Mouse (Mus musculus): ENCODE data around the gene Cdv3. TPM values are rescaled to one million over a fixed set of nuclear protein-coding genes. Genes with fewer than 3 reads are reported as not detected.

Gene Cdv3
- polyA plus RNA-seq (2016; fragmentation: Nextera tagmentation; extraction: Ambion mirVana) = 100 and 111 TPM in 2 replicates

GRCm38 (mm10) chr9:103365290-103366247, at the start of gene Cdv3:
Gene Cdv3, minus strand, starts transcription at chr9:103365840.
- Histone ChIP-seq H3K4me1 (peaks cover 31% of the 10 kb centered on the region), H3K9ac (replicated peaks) (peak within 1 kb of the TSS; percentile 94), H3K36me3 (peaks cover 2% of the 10 kb centered on the region), H3K27me3 (no peaks in the 10 kb centered on the region), H3K4me3 (peak within 1 kb of the TSS; percentile 89), H3K4me2 (replicated peaks) (peak within 1 kb of the TSS; percentile 72), H3K27ac (replicated peaks) (peak within 1 kb of the TSS; percentile 95), H3K9me3 (no peaks in the 10 kb centered on the region)
- WGBS = 2% methylated on average over 78 of the region's 95 CpGs
- ATAC-seq (ENCODE audit: low FRiP score, low read depth) = peak; percentile 97

GRCm38 (mm10) chr9:103413457-103413856, 47.8 kb upstream of the Cdv3 start:
- H3K27me3 ChIP-seq = no peaks in the 10 kb centered on the region
- no peak overlapping the region for H3K4me3 ChIP-seq
- H3K27ac ChIP-seq (replicated peaks) = no peak overlapping the region
- ATAC-seq (ENCODE audit: low FRiP score, low read depth) = no peak
- WGBS = 41% methylated on average over 9 of the region's 9 CpGs
- no peaks in the 10 kb centered on the region for H3K9me3 ChIP-seq
- H3K4me1 ChIP-seq = peaks cover 16% of the 10 kb centered on the region
- H3K9ac ChIP-seq (replicated peaks) = no peak overlapping the region
- H3K36me3 ChIP-seq = no peaks in the 10 kb centered on the region
- no peak overlapping the region for H3K4me2 ChIP-seq (replicated peaks)

- H3K9me3 ChIP-seq = no peaks in the 10 kb centered on the region
- ATAC-seq (ENCODE audit: low FRiP score, low read depth) = no peak
- H3K27ac ChIP-seq (replicated peaks) = no peak overlapping the region
- 88% methylated on average over 2 of the region's 2 CpGs for WGBS
- peaks cover 10% of the 10 kb centered on the region for H3K4me1 ChIP-seq
- H3K27me3 ChIP-seq = no peaks in the 10 kb centered on the region
- H3K9ac ChIP-seq (replicated peaks) = no peak overlapping the region
- H3K4me3 ChIP-seq = no peak overlapping the region
- H3K4me2 ChIP-seq (replicated peaks) = no peak overlapping the region
- no peaks in the 10 kb centered on the region for H3K36me3 ChIP-seq
These were observed 43.5 kb upstream of the Cdv3 start for GRCm38 (mm10) chr9:103409119-103409518.

GRCm38 (mm10) chr9:103408136-103408777, 42.6 kb upstream of the Cdv3 start:
- Histone ChIP-seq H3K4me1 (peaks cover 1% of the 10 kb centered on the region; the same call in 1 of the 2 replicates), H3K36me3 (no peaks in the 10 kb centered on the region), H3K4me3 (no peak overlapping the region), H3K27ac (replicated peaks) (no peak overlapping the region), H3K4me2 (replicated peaks) (no peak overlapping the region), H3K9ac (replicated peaks) (no peak overlapping the region), H3K9me3 (no peaks in the 10 kb centered on the region), H3K27me3 (no peaks in the 10 kb centered on the region)
- no peak for ATAC-seq (ENCODE audit: low FRiP score, low read depth)
- 67% methylated on average over 4 of the region's 4 CpGs for WGBS

GRCm38 (mm10) chr9:103403331-103403973, 37.8 kb upstream of the Cdv3 start:
- WGBS = 78% methylated on average over 4 of the region's 4 CpGs
- Histone ChIP-seq H3K9me3 (peaks cover 4% of the 10 kb centered on the region; the same call in 1 of the 2 replicates), H3K27me3 (no peaks in the 10 kb centered on the region), H3K9ac (replicated peaks) (no peak overlapping the region), H3K4me2 (replicated peaks) (no peak overlapping the region), H3K4me1 (no peaks in the 10 kb centered on the region; the same call in 1 of the 2 replicates), H3K36me3 (no peaks in the 10 kb centered on the region), H3K27ac (replicated peaks) (no peak overlapping the region), H3K4me3 (no peak overlapping the region)
- no peak for ATAC-seq (ENCODE audit: low FRiP score, low read depth)

DNA sequence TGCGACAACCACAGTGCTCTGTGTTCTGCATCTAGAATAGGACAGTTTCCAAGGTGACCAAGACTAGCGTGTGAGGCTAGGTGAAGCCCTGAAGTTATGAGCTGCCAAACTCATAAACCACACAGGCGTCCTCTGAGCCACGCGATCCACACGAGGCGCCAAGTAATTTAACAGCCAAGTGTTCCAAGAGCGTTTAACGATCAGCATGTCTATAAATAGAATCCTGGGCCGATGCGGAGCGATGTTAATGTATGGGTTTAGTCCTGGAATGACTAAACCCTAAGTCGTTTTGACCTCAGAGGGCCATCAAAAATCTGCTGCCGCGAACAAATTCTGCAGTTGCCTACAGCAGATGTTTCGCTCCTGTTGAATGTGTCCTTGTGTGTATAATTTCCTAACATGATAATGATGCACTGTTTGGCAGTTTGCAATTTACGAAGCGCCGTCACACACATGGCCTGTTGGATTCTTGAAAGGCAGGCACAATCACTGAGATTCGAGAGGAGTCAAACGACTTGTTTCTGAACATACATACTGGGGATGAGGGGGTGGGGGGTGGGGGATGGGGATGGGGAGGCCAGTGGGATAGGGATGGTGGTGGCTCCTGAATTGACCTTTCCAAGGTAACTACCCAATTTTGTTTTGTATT, 33.0 kb upstream of the Cdv3 start:
- peaks cover 4% of the 10 kb centered on the region; the same call in 1 of the 2 replicates for H3K9me3 ChIP-seq
- no peak overlapping the region for H3K4me3 ChIP-seq
- H3K27ac ChIP-seq (replicated peaks) = no peak overlapping the region
- no peak overlapping the region for H3K4me2 ChIP-seq (replicated peaks)
- no peak for ATAC-seq (ENCODE audit: low FRiP score, low read depth)
- no peak overlapping the region for H3K9ac ChIP-seq (replicated peaks)
- no peaks in the 10 kb centered on the region for H3K27me3 ChIP-seq
- 84% methylated on average over 21 of the region's 21 CpGs for WGBS
- H3K36me3 ChIP-seq = no peaks in the 10 kb centered on the region
- no peaks in the 10 kb centered on the region for H3K4me1 ChIP-seq

- ATAC-seq (ENCODE audit: low FRiP score, low read depth) = no peak
- no peak overlapping the region for H3K9ac ChIP-seq (replicated peaks)
- no peak overlapping the region for H3K27ac ChIP-seq (replicated peaks)
These were observed 27.6 kb upstream of the Cdv3 start for GRCm38 (mm10) chr9:103393256-103393655.

GRCm38 (mm10) chr9:103391796-103392372, 26.2 kb upstream of the Cdv3 start:
- no peak for ATAC-seq (ENCODE audit: low FRiP score, low read depth)
- Histone ChIP-seq H3K9ac (replicated peaks) (no peak overlapping the region), H3K4me1 (0 out of 2 replicates have a peak, but pooled peaks cover 4% of the 10 kb centered on the region), H3K27ac (replicated peaks) (no peak overlapping the region), H3K27me3 (no peaks in the 10 kb centered on the region), H3K4me3 (no peak overlapping the region), H3K36me3 (no peaks in the 10 kb centered on the region), H3K9me3 (no peaks in the 10 kb centered on the region), H3K4me2 (replicated peaks) (no peak overlapping the region)
- 76% methylated on average over 6 of the region's 6 CpGs for WGBS

More at GRCm38 (mm10) chr9:103393256-103393655, 27.6 kb upstream of the Cdv3 start:
- Histone ChIP-seq H3K36me3 (no peaks in the 10 kb centered on the region), H3K9me3 (no peaks in the 10 kb centered on the region), H3K27me3 (no peaks in the 10 kb centered on the region), H3K4me3 (no peak overlapping the region), H3K4me2 (replicated peaks) (no peak overlapping the region), H3K4me1 (no peaks in the 10 kb centered on the region)
- 91% methylated on average over 11 of the region's 11 CpGs for WGBS

DNA sequence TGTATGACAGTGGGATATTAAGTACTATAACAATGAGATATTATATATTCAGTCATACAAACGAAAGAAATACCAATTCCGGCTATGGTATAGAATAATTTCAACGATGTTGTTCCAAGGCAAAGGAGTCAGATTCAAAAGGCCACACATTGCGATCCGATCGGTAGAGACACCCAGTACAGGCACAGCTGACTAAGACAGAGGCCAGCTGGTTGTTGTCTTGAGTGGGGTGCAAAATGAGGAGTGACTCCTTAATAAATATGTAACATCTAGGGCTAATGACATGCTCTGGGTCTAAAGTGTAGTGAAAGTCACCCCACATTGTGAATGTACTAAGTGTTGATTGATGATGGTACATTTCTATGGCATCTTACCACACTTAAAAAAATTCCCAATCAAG, 23.6 kb upstream of the Cdv3 start:
- WGBS = 94% methylated on average over 6 of the region's 6 CpGs
- no peak for ATAC-seq (ENCODE audit: low FRiP score, low read depth)
- Histone ChIP-seq H3K27ac (replicated peaks) (no peak overlapping the region), H3K4me3 (no peak overlapping the region), H3K9ac (replicated peaks) (no peak overlapping the region), H3K36me3 (no peaks in the 10 kb centered on the region), H3K4me2 (replicated peaks) (no peak overlapping the region), H3K9me3 (no peaks in the 10 kb centered on the region), H3K27me3 (no peaks in the 10 kb centered on the region), H3K4me1 (peaks cover 8% of the 10 kb centered on the region; the same call in 1 of the 2 replicates)

DNA sequence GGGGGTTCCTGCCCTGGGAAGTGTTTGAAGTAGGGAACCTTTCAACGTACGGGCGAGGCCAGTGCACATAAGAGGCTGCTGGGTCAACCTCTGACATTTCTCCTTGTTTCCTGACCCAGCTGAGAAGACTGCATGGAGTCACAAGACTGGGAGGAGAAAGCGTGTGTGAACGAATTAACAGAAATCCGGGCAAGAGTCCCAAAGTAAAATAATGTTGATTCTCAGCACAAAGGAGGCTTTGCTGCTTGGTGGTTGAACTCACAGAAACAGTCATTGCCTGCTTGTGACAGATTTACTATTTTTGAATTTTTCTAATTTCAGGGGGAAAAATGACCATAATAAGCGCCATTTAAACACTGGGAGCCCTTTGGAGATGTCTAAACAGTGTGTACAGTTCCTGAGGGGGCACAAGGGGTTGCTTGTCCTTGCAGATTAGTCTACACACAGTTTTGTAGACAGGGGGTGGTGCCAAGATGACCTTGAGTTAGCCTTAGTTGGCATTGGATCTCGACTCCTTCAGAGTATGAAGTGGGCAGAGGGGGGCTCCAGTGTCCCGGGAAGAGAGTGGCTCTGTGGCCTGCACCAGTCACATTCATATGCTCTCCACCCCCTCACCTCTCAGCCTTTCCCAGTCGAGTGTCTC, 21.5 kb upstream of the Cdv3 start:
- no peak for ATAC-seq (ENCODE audit: low FRiP score, low read depth)
- H3K27ac ChIP-seq (replicated peaks) = no peak overlapping the region
- H3K9me3 ChIP-seq = no peaks in the 10 kb centered on the region
- no peak overlapping the region for H3K4me3 ChIP-seq
- H3K9ac ChIP-seq (replicated peaks) = no peak overlapping the region
- WGBS = 64% methylated on average over 10 of the region's 10 CpGs
- no peaks in the 10 kb centered on the region for H3K36me3 ChIP-seq
- no peaks in the 10 kb centered on the region for H3K27me3 ChIP-seq
- no peak overlapping the region for H3K4me2 ChIP-seq (replicated peaks)
- H3K4me1 ChIP-seq = peaks cover 8% of the 10 kb centered on the region; the same call in 1 of the 2 replicates

- Histone ChIP-seq H3K9ac (replicated peaks) (no peak overlapping the region), H3K27me3 (no peaks in the 10 kb centered on the region), H3K36me3 (no peaks in the 10 kb centered on the region), H3K9me3 (no peaks in the 10 kb centered on the region), H3K4me2 (replicated peaks) (no peak overlapping the region), H3K4me3 (no peak overlapping the region), H3K27ac (replicated peaks) (no peak overlapping the region), H3K4me1 (peaks cover 8% of the 10 kb centered on the region; the same call in 1 of the 2 replicates)
- ATAC-seq (ENCODE audit: low FRiP score, low read depth) = no peak
- 54% methylated on average over 5 of the region's 5 CpGs for WGBS
These were observed 20.9 kb upstream of the Cdv3 start for GRCm38 (mm10) chr9:103386573-103386972.

All from midbrain, embryonic 12.5 days (tissue).